Mouse (Mus musculus): ENCODE measurements at regions not wholly inside any gene's neighbourhood (a gene's known extent, or its start where the extent isn't known, plus 50 kb on each side); places are given as distances from the start of the nearest gene placed in this dataset.

DNA sequence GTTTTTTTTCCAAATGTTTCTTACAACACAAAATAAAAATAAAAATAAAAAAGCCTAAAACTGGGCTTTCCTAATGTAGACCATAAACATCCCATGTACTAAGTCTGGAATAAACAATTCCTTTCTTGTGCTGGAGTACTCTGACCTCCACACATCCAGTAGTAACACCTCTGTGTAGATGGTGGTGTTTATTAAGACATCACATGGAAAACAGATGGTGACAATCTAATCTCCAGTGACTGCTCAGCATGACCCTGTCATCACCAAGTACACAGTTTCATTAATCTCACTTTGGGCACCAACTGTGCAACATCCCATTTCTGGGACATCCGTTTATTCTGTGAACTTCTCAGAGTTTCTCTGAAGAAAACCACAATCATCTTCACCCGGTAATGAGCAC, 118.7 kb upstream of the Bank1 start:
- no peak for DNase-seq (ENCODE audit: extremely low read depth)
- dilution Hi-C loops (cut with MboI; ENCODE audit: extremely low pct_ligation_motif_present, extremely low pct_unique_long_range_greater_than_20kb, low sequenced_read_pairs), result no loop called here
- H3K4me2 ChIP-seq (ENCODE audit: insufficient read depth, low read depth, poor library complexity, severe bottlenecking), result no peak overlapping the region
- no peak overlapping the region for H3K4me3 ChIP-seq (replicated peaks in 1 of 3; ENCODE audit: low read depth in 2 of 3, low read length in 2 of 3, poor library complexity in 1 of 3)
- H3K9ac ChIP-seq (ENCODE audit: insufficient read depth, low read depth), result no peak overlapping the region
- TF ChIP-seq ZMIZ1 (IDR thresholded peaks at IDR 0.05; ENCODE audit: low read depth, low read length) (no peak), SIN3A (IDR thresholded peaks at IDR 0.05; ENCODE audit: low read length) (no peak), MXI1 (IDR thresholded peaks at IDR 0.05; ENCODE audit: low read depth, low read length) (no peak), RCOR1 (conservative IDR thresholded peaks at IDR 0.05; ENCODE audit: low read depth, low read length) (no peak), MYC (IDR thresholded peaks at IDR 0.05; ENCODE audit: low read depth, low read length) (no peak), CTCF (conservative IDR thresholded peaks at IDR 0.05 in 1 of 2, IDR thresholded peaks at IDR 0.05 in 1 of 2; ENCODE audit: low read depth in 2 of 2, low read length in 2 of 2) (no peak), ZC3H11A (IDR thresholded peaks at IDR 0.05; ENCODE audit: low read depth, low read length) (no peak), PAX5 (IDR thresholded peaks at IDR 0.05; ENCODE audit: low read length) (no peak), MAFK (IDR thresholded peaks at IDR 0.05; ENCODE audit: insufficient replicate concordance, low read length) (no peak), ZNF384 (IDR thresholded peaks at IDR 0.05; ENCODE audit: low read depth, low read length) (no peak), EP300 (IDR thresholded peaks at IDR 0.05; ENCODE audit: low read length) (no peak), ETS1 (conservative IDR thresholded peaks at IDR 0.05; ENCODE audit: low read depth, low read length) (no peak)
- H3K4me1 ChIP-seq (ENCODE audit: control insufficient read depth in 1 of 2, insufficient read depth in 2 of 2), result peaks cover 2 to 12% of the 10 kb centered on the region in 2 experiments; a peak in 3 of 4 replicates
- no peak overlapping the region for H3K27ac ChIP-seq (ENCODE audit: insufficient read depth, low read depth)
- H3K79me2 ChIP-seq (replicated peaks; ENCODE audit: control insufficient read depth, extremely low read depth, insufficient read depth, poor library complexity, severe bottlenecking), result no peaks in the 10 kb centered on the region
- in situ Hi-C loops (cut with MboI; ENCODE audit: low pct_ligation_motif_present, low pct_unique_long_range_greater_than_20kb, low sequenced_read_pairs), result no loop called here
- no peaks in the 10 kb centered on the region for H3K27me3 ChIP-seq (replicated peaks)
- no peaks in the 10 kb centered on the region for H3K9me3 ChIP-seq (replicated peaks; ENCODE audit: low read length)
- no peaks in the 10 kb centered on the region for H3K36me3 ChIP-seq (replicated peaks in 1 of 2; ENCODE audit: control insufficient read depth in 1 of 2, insufficient read depth in 1 of 2, low read length in 1 of 2)

GRCm38 (mm10) chr3:136442099-136442498, 116.2 kb upstream of the Bank1 start:
- in situ Hi-C loops (cut with MboI; ENCODE audit: low pct_ligation_motif_present, low pct_unique_long_range_greater_than_20kb, low sequenced_read_pairs), result no loop called here
- peak; percentile 33 for DNase-seq (ENCODE audit: extremely low read depth)
- H3K4me1 ChIP-seq (ENCODE audit: control insufficient read depth in 1 of 2, insufficient read depth in 2 of 2), result peaks cover 2 to 9% of the 10 kb centered on the region in 2 experiments; a peak in 2 of 4 replicates
- TF ChIP-seq USF1 (IDR thresholded peaks at IDR 0.05; ENCODE audit: low read depth, low read length), result no peak
- no peak for TF ChIP-seq TBP (conservative IDR thresholded peaks at IDR 0.05; ENCODE audit: low read depth, low read length)
- no peak for TF ChIP-seq ETS1 (conservative IDR thresholded peaks at IDR 0.05; ENCODE audit: low read depth, low read length)
- TF ChIP-seq CHD1 (IDR thresholded peaks at IDR 0.05; ENCODE audit: low read depth, low read length), result no peak
- 0 out of 2 replicates have a peak, but pooled peaks have one; percentile 45 for TF ChIP-seq MYC (IDR thresholded peaks at IDR 0.05; ENCODE audit: low read depth, low read length)
- TF ChIP-seq HCFC1 (IDR thresholded peaks at IDR 0.05; ENCODE audit: low read depth, low read length), result no peak
- TF ChIP-seq ELF1 (IDR thresholded peaks at IDR 0.05; ENCODE audit: low read depth, low read length), result no peak
- TF ChIP-seq SIN3A (IDR thresholded peaks at IDR 0.05; ENCODE audit: low read length), result no peak
- no peak for TF ChIP-seq ZMIZ1 (IDR thresholded peaks at IDR 0.05; ENCODE audit: low read depth, low read length)
- no peak for TF ChIP-seq MEF2A (IDR thresholded peaks at IDR 0.05; ENCODE audit: borderline replicate concordance, low read depth, low read length)
- TF ChIP-seq MAX (IDR thresholded peaks at IDR 0.05; ENCODE audit: low read length), result peak; percentile 22; the same call in 1 of the 2 replicates
- TF ChIP-seq CTCF (conservative IDR thresholded peaks at IDR 0.05 in 1 of 2, IDR thresholded peaks at IDR 0.05 in 1 of 2; ENCODE audit: low read depth in 2 of 2, low read length in 2 of 2), result peak; percentile 30 to 72; a peak in 3 of 4 replicates
- TF ChIP-seq JUND (conservative IDR thresholded peaks at IDR 0.05; ENCODE audit: low read depth, low read length), result no peak
- TF ChIP-seq BHLHE40 (IDR thresholded peaks at IDR 0.05; ENCODE audit: low read depth, low read length), result peak; percentile 37; the same call in 1 of the 2 replicates
- TF ChIP-seq NRF1 (IDR thresholded peaks at IDR 0.05; ENCODE audit: low read depth, low read length), result no peak
- no peak for TF ChIP-seq JUN (IDR thresholded peaks at IDR 0.05; ENCODE audit: insufficient read depth, low read depth, low read length)
- no peak for TF ChIP-seq ZNF384 (IDR thresholded peaks at IDR 0.05; ENCODE audit: low read depth, low read length)
- TF ChIP-seq MXI1 (IDR thresholded peaks at IDR 0.05; ENCODE audit: low read depth, low read length), result 0 out of 2 replicates have a peak, but pooled peaks have one; percentile 25
- no peak for TF ChIP-seq KAT2A (IDR thresholded peaks at IDR 0.05; ENCODE audit: insufficient replicate concordance, low read length)
- no peak for TF ChIP-seq E2F4 (IDR thresholded peaks at IDR 0.05; ENCODE audit: insufficient replicate concordance, low read depth, low read length)
- no peak for TF ChIP-seq TCF12 (IDR thresholded peaks at IDR 0.05; ENCODE audit: low read depth, low read length)
- TF ChIP-seq ZKSCAN1 (IDR thresholded peaks at IDR 0.05; ENCODE audit: borderline replicate concordance, low read depth, low read length), result no peak
- no peak for TF ChIP-seq ZC3H11A (IDR thresholded peaks at IDR 0.05; ENCODE audit: low read depth, low read length)
- no peak for TF ChIP-seq POLR2A (IDR thresholded peaks at IDR 0.05; ENCODE audit: low read depth, low read length)
- no peak for TF ChIP-seq POLR2AphosphoS2 (IDR thresholded peaks at IDR 0.05; ENCODE audit: low read depth, low read length)
- no peak for TF ChIP-seq EP300 (IDR thresholded peaks at IDR 0.05; ENCODE audit: low read length)
- 0 out of 2 replicates have a peak, but pooled peaks have one; percentile 36 for TF ChIP-seq NELFE (IDR thresholded peaks at IDR 0.05; ENCODE audit: low read depth, low read length)
- TF ChIP-seq GABPA (IDR thresholded peaks at IDR 0.05; ENCODE audit: insufficient replicate concordance, low read depth, low read length), result no peak
- TF ChIP-seq SMC3 (IDR thresholded peaks at IDR 0.05; ENCODE audit: low read depth, low read length), result peak; percentile 86

More at GRCm38 (mm10) chr3:136442099-136442498, 116.2 kb upstream of the Bank1 start:
- dilution Hi-C loops (cut with MboI; ENCODE audit: extremely low pct_ligation_motif_present, extremely low pct_unique_long_range_greater_than_20kb, low sequenced_read_pairs), result no loop called here
- H3K4me3 ChIP-seq (replicated peaks in 1 of 3; ENCODE audit: low read depth in 2 of 3, low read length in 2 of 3, poor library complexity in 1 of 3), result no peak overlapping the region
- H3K4me2 ChIP-seq (ENCODE audit: insufficient read depth, low read depth, poor library complexity, severe bottlenecking), result no peak overlapping the region
- no peaks in the 10 kb centered on the region for H3K36me3 ChIP-seq (replicated peaks in 1 of 2; ENCODE audit: control insufficient read depth in 1 of 2, insufficient read depth in 1 of 2, low read length in 1 of 2)
- H3K9me3 ChIP-seq (replicated peaks; ENCODE audit: low read length), result no peaks in the 10 kb centered on the region
- H3K79me2 ChIP-seq (replicated peaks; ENCODE audit: control insufficient read depth, extremely low read depth, insufficient read depth, poor library complexity, severe bottlenecking), result no peaks in the 10 kb centered on the region
- no peak overlapping the region for H3K9ac ChIP-seq (ENCODE audit: insufficient read depth, low read depth)
- H3K27ac ChIP-seq (ENCODE audit: insufficient read depth, low read depth), result no peak overlapping the region
- no peaks in the 10 kb centered on the region for H3K27me3 ChIP-seq (replicated peaks)

All from CH12.LX (cell line).